Comparison of ENCODE assay signal across 14 mouse cellular contexts in genomic region chr9:45412700-45413477, GRCm38 (mm10). TPM values are rescaled to one million over a fixed set of nuclear protein-coding genes. Genes with fewer than 3 reads are reported as not detected.
DNase-seq lines count a peak whose midpoint lies in the region; ATAC-seq and TF ChIP-seq lines count a peak whose summit lies in the region.
"Had no signal": no experiment of that assay in that cellular context is flagged by ENCODE, and none has a peak within 500 bp of the region (broad histone marks: within the 10 kb centered on the region; RNA-seq: fewer than 3 reads in every experiment).

No protein-coding gene starts in this region.

- 0 out of 2 replicates have a peak overlapping the region, but pooled peaks have one; percentile 54 for H3K4me2 ChIP-seq in embryonic facial prominence, embryonic 13.5 days
- H3K4me2 ChIP-seq in kidney, embryonic 14.5 days (replicated peaks; ENCODE audit: low read depth, low read length): no peak overlapping the region
- no peak overlapping the region for H3K4me2 ChIP-seq in kidney, postnatal 0 days (ENCODE audit: low read length)

- no peaks in the 10 kb centered on the region for H3K9me3 ChIP-seq in embryonic facial prominence, embryonic 13.5 days
- H3K9me3 ChIP-seq in embryonic facial prominence, embryonic 10.5 days: no peaks in the 10 kb centered on the region
- no peaks in the 10 kb centered on the region for H3K9me3 ChIP-seq in kidney, embryonic 14.5 days (ENCODE audit: control insufficient read depth, low read length)
- no peaks in the 10 kb centered on the region for H3K9me3 ChIP-seq in kidney, postnatal 0 days (replicated peaks; ENCODE audit: low read length)
- H3K9me3 ChIP-seq: embryonic facial prominence, embryonic 15.5 days; hindbrain, embryonic 12.5 days; hindbrain, embryonic 15.5 days had no signal

- no peak overlapping the region for H3K4me3 ChIP-seq in embryonic facial prominence, embryonic 13.5 days
- no peak overlapping the region for H3K4me3 ChIP-seq in embryonic facial prominence, embryonic 10.5 days
- no peak overlapping the region for H3K4me3 ChIP-seq in kidney, embryonic 14.5 days (ENCODE audit: low read length)
- no peak overlapping the region for H3K4me3 ChIP-seq in kidney, postnatal 0 days (replicated peaks; ENCODE audit: low read depth, low read length)
- H3K4me3 ChIP-seq: gastrocnemius, adult 2 months; hindbrain, embryonic 12.5 days had no signal

- no peak for TF ChIP-seq CTCF in kidney, postnatal 0 days (IDR thresholded peaks at IDR 0.05; ENCODE audit: low read depth)

- H3K27ac ChIP-seq in embryonic facial prominence, embryonic 13.5 days: no peak overlapping the region
- no peak overlapping the region for H3K27ac ChIP-seq in embryonic facial prominence, embryonic 10.5 days (replicated peaks)
- no peak overlapping the region for H3K27ac ChIP-seq in kidney, embryonic 14.5 days (ENCODE audit: low read depth, low read length)
- H3K27ac ChIP-seq in kidney, postnatal 0 days: peak overlapping the region; percentile 72
- H3K27ac ChIP-seq: embryonic facial prominence, embryonic 15.5 days; gastrocnemius, adult 2 months; hindbrain, embryonic 12.5 days had no signal

- no peak for ATAC-seq in embryonic facial prominence, embryonic 13.5 days (ENCODE audit: insufficient number of reproducible peaks, insufficient read depth, low FRiP score, low TSS enrichment, low read depth)
- no peak for ATAC-seq in kidney, embryonic 14.5 days (ENCODE audit: low FRiP score, low TSS enrichment)
- ATAC-seq in kidney, postnatal 0 days (replicated peaks; ENCODE audit: low FRiP score, low read depth): peak; percentile 9
- ATAC-seq: Patski had no signal

- H3K36me3 ChIP-seq in embryonic facial prominence, embryonic 13.5 days: no peaks in the 10 kb centered on the region
- H3K36me3 ChIP-seq in embryonic facial prominence, embryonic 10.5 days (replicated peaks): no peaks in the 10 kb centered on the region
- no peaks in the 10 kb centered on the region for H3K36me3 ChIP-seq in kidney, embryonic 14.5 days (ENCODE audit: control insufficient read depth, insufficient read depth, low read length)
- no peaks in the 10 kb centered on the region for H3K36me3 ChIP-seq in kidney, postnatal 0 days (ENCODE audit: insufficient read depth, low read length)
- H3K36me3 ChIP-seq: embryonic facial prominence, embryonic 15.5 days; hindbrain, embryonic 12.5 days; hindbrain, embryonic 15.5 days had no signal

- no peak overlapping the region for H3K9ac ChIP-seq in embryonic facial prominence, embryonic 13.5 days
- H3K9ac ChIP-seq in kidney, embryonic 14.5 days (ENCODE audit: low read depth, low read length): no peak overlapping the region
- no peak overlapping the region for H3K9ac ChIP-seq in kidney, postnatal 0 days (ENCODE audit: low read depth, low read length)
- H3K9ac ChIP-seq: embryonic facial prominence, embryonic 15.5 days; forebrain, postnatal 0 days; hindbrain, embryonic 12.5 days; hindbrain, embryonic 15.5 days had no signal

- DNase-seq in embryonic facial prominence, embryonic 10.5 days (ENCODE audit: low spot score): no peak
- peak; percentile 83 for DNase-seq in kidney, adult 9 months
- DNase-seq in kidney, postnatal 0 days (ENCODE audit: low spot score): no peak
- peak; percentile 53 to 59 for DNase-seq in kidney, postnatal 36 days
- no peak for DNase-seq in lung, postnatal 4 days
- DNase-seq in thymus, postnatal 36 days: no peak

- H3K4me1 ChIP-seq in embryonic facial prominence, embryonic 13.5 days: peaks cover 8% of the 10 kb centered on the region; the same call in 1 of the 2 replicates
- peaks cover 11% of the 10 kb centered on the region for H3K4me1 ChIP-seq in embryonic facial prominence, embryonic 10.5 days
- 0 out of 2 replicates have a peak, but pooled peaks cover 4% of the 10 kb centered on the region for H3K4me1 ChIP-seq in kidney, embryonic 14.5 days (ENCODE audit: control insufficient read depth, insufficient read depth, low read length)
- no peaks in the 10 kb centered on the region for H3K4me1 ChIP-seq in kidney, postnatal 0 days (replicated peaks; ENCODE audit: insufficient read depth, low read length)
- H3K4me1 ChIP-seq: hindbrain, embryonic 12.5 days had no signal

- 79% methylated on average over 4 of the region's 4 CpGs for WGBS in embryonic facial prominence, embryonic 13.5 days
- 76% methylated on average over 4 of the region's 4 CpGs for WGBS in embryonic facial prominence, embryonic 10.5 days
- WGBS in kidney, embryonic 14.5 days: 69% methylated on average over 4 of the region's 4 CpGs
- WGBS in kidney, postnatal 0 days: 72% methylated on average over 4 of the region's 4 CpGs

- peaks cover 14% of the 10 kb centered on the region; the same call in 1 of the 2 replicates for H3K27me3 ChIP-seq in embryonic facial prominence, embryonic 13.5 days
- H3K27me3 ChIP-seq in embryonic facial prominence, embryonic 10.5 days (replicated peaks; ENCODE audit: low read depth, poor library complexity, severe bottlenecking): peaks cover 28% of the 10 kb centered on the region
- H3K27me3 ChIP-seq in kidney, embryonic 14.5 days (ENCODE audit: control insufficient read depth, insufficient read depth, low read length): peaks cover 5% of the 10 kb centered on the region; the same call in 1 of the 2 replicates
- H3K27me3 ChIP-seq in kidney, postnatal 0 days (ENCODE audit: insufficient read depth, low read length): no peaks in the 10 kb centered on the region
- H3K27me3 ChIP-seq: embryonic facial prominence, embryonic 15.5 days; hindbrain, embryonic 15.5 days; Patski had no signal

RNA-seq across cellular contexts. Expression of gene Fxyd2, which starts 13.4 kb away (rescaled TPM):
- polyA plus RNA-seq in embryonic facial prominence, embryonic 13.5 days (2015; fragmentation: Nextera tagmentation; extraction: Ambion mirVana): 7.6 and 9.3 TPM in 2 replicates
- polyA plus RNA-seq in embryonic facial prominence, embryonic 10.5 days (2016; fragmentation: Nextera tagmentation; extraction: Ambion mirVana): 0.76 and 1.1 TPM in 2 replicates
- 137 and 153 TPM in 2 replicates for polyA plus RNA-seq in kidney, embryonic 14.5 days (2014; fragmentation: Nextera tagmentation; extraction: Ambion mirVana)
- 2,817 and 2,959 TPM in 2 replicates for polyA plus RNA-seq in kidney, postnatal 0 days (2015; fragmentation: Nextera tagmentation; extraction: Ambion mirVana)

RNA-seq across cellular contexts. Expression of gene Dscaml1, which starts 13.5 kb away (rescaled TPM):
- polyA plus RNA-seq in embryonic facial prominence, embryonic 13.5 days (2015; fragmentation: Nextera tagmentation; extraction: Ambion mirVana): 0.50 and 0.97 TPM in 2 replicates
- 0.50 and 0.67 TPM in 2 replicates for polyA plus RNA-seq in embryonic facial prominence, embryonic 10.5 days (2016; fragmentation: Nextera tagmentation; extraction: Ambion mirVana)
- polyA plus RNA-seq in kidney, embryonic 14.5 days (2014; fragmentation: Nextera tagmentation; extraction: Ambion mirVana): 0.14 and 0.23 TPM in 2 replicates
- polyA plus RNA-seq in kidney, postnatal 0 days (2015; fragmentation: Nextera tagmentation; extraction: Ambion mirVana): 0.09 and 0.24 TPM in 2 replicates

RNA-seq across cellular contexts. Expression of gene Fxyd6, which starts 42.9 kb away (rescaled TPM):
- 79.3 and 89.1 TPM in 2 replicates for polyA plus RNA-seq in embryonic facial prominence, embryonic 13.5 days (2015; fragmentation: Nextera tagmentation; extraction: Ambion mirVana)
- polyA plus RNA-seq in embryonic facial prominence, embryonic 10.5 days (2016; fragmentation: Nextera tagmentation; extraction: Ambion mirVana): 128 and 131 TPM in 2 replicates
- polyA plus RNA-seq in kidney, embryonic 14.5 days (2014; fragmentation: Nextera tagmentation; extraction: Ambion mirVana): 139 and 156 TPM in 2 replicates
- 141 and 147 TPM in 2 replicates for polyA plus RNA-seq in kidney, postnatal 0 days (2015; fragmentation: Nextera tagmentation; extraction: Ambion mirVana)

Comparison
In these comparisons a context has a peak if more than half of its experiments do, and no peak if none do; other contexts are left out.
1. DNase-seq: peak in kidney, adult 9 months (single experiment) and kidney, postnatal 36 days (2 of 2); none in embryonic facial prominence, embryonic 10.5 days (single experiment), kidney, postnatal 0 days (single experiment), lung, postnatal 4 days (0 of 2) and thymus, postnatal 36 days (0 of 2).
2. RNA of gene Fxyd2, which starts 13.4 kb away (polyA plus RNA-seq): 2,817 to 2,959 TPM in kidney, postnatal 0 days; 137 to 153 TPM in kidney, embryonic 14.5 days, 7.6 to 9.3 TPM in embryonic facial prominence, embryonic 13.5 days and 0.76 to 1.1 TPM in embryonic facial prominence, embryonic 10.5 days; every median in the first group is over 10 times any median in the second.